Mouse (Mus musculus): ENCODE measurements at regions not wholly inside any gene's neighbourhood (a gene's known extent, or its start where the extent isn't known, plus 50 kb on each side); places are given as distances from the start of the nearest gene placed in this dataset.

- TF ChIP-seq EP300 (IDR thresholded peaks at IDR 0.05; ENCODE audit: insufficient read depth, low read depth, low read length) (no peak), POLR2A (IDR thresholded peaks at IDR 0.05; ENCODE audit: insufficient read depth, low read depth, low read length) (no peak), CTCF (IDR thresholded peaks at IDR 0.05) (no peak)
Observed at GRCm38 (mm10) chr5:101523490-101523889, 141.3 kb downstream of the Nkx6-1 start.
